Mouse (Mus musculus): ENCODE measurements around the gene Olfr131. TPM values are rescaled to one million over a fixed set of nuclear protein-coding genes. Genes with fewer than 3 reads are reported as not detected.
"Not testable (repeated sequence)": the region's sequence is repeated elsewhere in the genome, so short reads cannot be mapped to it uniquely, and the experiment has no call there.

The Olfr131 gene
- polyA plus RNA-seq (2014; fragmentation: Nextera tagmentation; extraction: Ambion mirVana): not detected in 2 replicates

DNA sequence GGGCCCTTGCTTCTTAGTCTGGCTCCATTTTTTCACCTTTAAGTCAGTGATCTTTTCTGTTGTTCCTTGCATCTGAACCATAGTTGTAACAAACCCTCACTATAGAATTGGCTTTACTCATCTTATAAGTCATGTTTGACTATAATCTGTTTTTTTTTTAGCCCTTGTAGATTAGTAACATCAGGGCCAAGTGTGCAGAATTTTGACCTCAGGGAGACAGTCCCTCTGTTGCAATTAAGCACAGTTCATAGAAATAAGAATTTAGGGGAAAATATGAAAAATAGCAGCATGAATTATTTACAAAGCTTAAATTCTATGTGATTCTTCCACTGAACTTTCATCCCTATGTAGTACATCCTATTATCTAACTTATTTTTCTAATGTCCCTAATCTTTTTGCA lies at the start of gene Olfr131:
Gene Olfr131, minus strand, starts transcription at position 101 of the 400 bp plus-strand sequence.
- Histone ChIP-seq H3K4me3 (ENCODE audit: control insufficient read depth in 1 of 2, insufficient read depth in 1 of 2, low read depth in 1 of 2, low read length in 2 of 2) (no peak within 1 kb of the TSS), H3K27me3 (ENCODE audit: control insufficient read depth, insufficient read depth, low read length) (no peaks in the 10 kb centered on the region), H3K27ac (replicated peaks in 1 of 2; ENCODE audit: control insufficient read depth in 1 of 2, insufficient read depth in 1 of 2, low read depth in 2 of 2, low read length in 2 of 2) (no peak within 1 kb of the TSS), H3K4me1 (ENCODE audit: control insufficient read depth in 2 of 2, insufficient read depth in 2 of 2, low read length in 2 of 2) (no peaks in the 10 kb centered on the region), H3K36me3 (ENCODE audit: control insufficient read depth, insufficient read depth, low read length) (no peaks in the 10 kb centered on the region), H3K9me3 (ENCODE audit: control insufficient read depth, low read length) (0 out of 2 replicates have a peak, but pooled peaks cover 5% of the 10 kb centered on the region), H3K4me2 (ENCODE audit: low read length) (no peak within 1 kb of the TSS), H3K9ac (ENCODE audit: low read length) (no peak within 1 kb of the TSS)
- ATAC-seq (ENCODE audit: insufficient number of reproducible peaks, insufficient read depth, low FRiP score, low read depth): no peak

DNA sequence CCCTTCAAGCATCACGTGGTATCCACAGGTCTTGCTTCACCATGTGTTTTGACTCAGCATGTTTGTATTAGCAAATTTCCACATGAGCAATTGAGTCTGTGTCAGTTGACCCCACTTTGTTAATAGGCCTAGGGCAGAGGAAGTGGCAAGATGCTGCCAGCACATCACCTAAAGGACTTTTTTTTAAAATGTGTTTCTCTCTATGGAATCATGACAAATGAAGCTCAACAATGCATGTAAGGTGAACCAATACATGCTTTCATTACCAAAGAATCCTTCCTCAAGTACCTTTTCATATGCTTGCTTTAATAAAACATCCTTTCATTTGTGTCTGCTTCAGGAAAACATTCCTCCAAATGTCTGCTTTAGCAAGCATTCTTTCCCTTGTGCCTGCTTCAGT lies 45.9 kb upstream of the Olfr131 start, which contains the start of gene Olfr132:
Gene Olfr132, minus strand, starts transcription at position 101 of the 400 bp plus-strand sequence.
- 58% methylated on average over 1 of the region's 1 CpGs for WGBS
- Histone ChIP-seq H3K27me3 (ENCODE audit: control insufficient read depth, insufficient read depth, low read length) (no peaks in the 10 kb centered on the region), H3K4me2 (ENCODE audit: low read length) (no peak within 1 kb of the TSS), H3K4me3 (ENCODE audit: control insufficient read depth in 1 of 2, insufficient read depth in 1 of 2, low read depth in 1 of 2, low read length in 2 of 2) (no peak within 1 kb of the TSS), H3K27ac (replicated peaks in 1 of 2; ENCODE audit: control insufficient read depth in 1 of 2, insufficient read depth in 1 of 2, low read depth in 2 of 2, low read length in 2 of 2) (no peak within 1 kb of the TSS), H3K4me1 (ENCODE audit: control insufficient read depth in 2 of 2, insufficient read depth in 2 of 2, low read length in 2 of 2) (no peaks in the 10 kb centered on the region), H3K9ac (ENCODE audit: low read length) (no peak within 1 kb of the TSS), H3K36me3 (ENCODE audit: control insufficient read depth, insufficient read depth, low read length) (no peaks in the 10 kb centered on the region), H3K9me3 (ENCODE audit: control insufficient read depth, low read length) (no peaks in the 10 kb centered on the region)
- ATAC-seq (ENCODE audit: insufficient number of reproducible peaks, insufficient read depth, low FRiP score, low read depth): no peak

DNA sequence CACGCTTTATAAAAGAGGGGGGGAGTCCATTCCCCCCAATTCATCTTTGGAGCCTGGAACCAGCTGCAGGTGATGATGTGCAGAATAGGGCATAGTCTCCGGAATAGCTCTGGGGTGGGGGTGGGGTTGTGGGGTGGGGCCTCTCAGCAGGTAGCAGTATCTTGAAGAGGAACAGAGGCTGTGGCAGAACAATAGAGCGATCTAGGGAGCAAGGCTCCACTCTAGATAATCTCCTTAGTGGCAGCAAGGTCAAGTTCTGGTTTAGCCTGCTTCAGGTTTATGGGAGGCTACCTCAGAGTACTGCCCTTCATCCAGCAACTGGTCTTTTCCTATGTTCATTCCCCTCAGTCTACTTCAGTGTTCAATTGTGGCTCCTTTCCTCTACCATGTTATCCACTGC lies 36.9 kb upstream of the Olfr131 start:
- H3K4me1 ChIP-seq (ENCODE audit: control insufficient read depth in 2 of 2, insufficient read depth in 2 of 2, low read length in 2 of 2); ATAC-seq (ENCODE audit: insufficient number of reproducible peaks, insufficient read depth, low FRiP score, low read depth); H3K4me3 ChIP-seq (ENCODE audit: control insufficient read depth in 1 of 2, insufficient read depth in 1 of 2, low read depth in 1 of 2, low read length in 2 of 2); H3K36me3 ChIP-seq (ENCODE audit: control insufficient read depth, insufficient read depth, low read length); H3K9ac ChIP-seq (ENCODE audit: low read length); H3K4me2 ChIP-seq (ENCODE audit: low read length); H3K27ac ChIP-seq (replicated peaks in 1 of 2; ENCODE audit: control insufficient read depth in 1 of 2, insufficient read depth in 1 of 2, low read depth in 2 of 2, low read length in 2 of 2); H3K9me3 ChIP-seq (ENCODE audit: control insufficient read depth, low read length); H3K27me3 ChIP-seq (ENCODE audit: control insufficient read depth, insufficient read depth, low read length): not testable (repeated sequence)
- 72% methylated on average over 3 of the region's 3 CpGs for WGBS

DNA sequence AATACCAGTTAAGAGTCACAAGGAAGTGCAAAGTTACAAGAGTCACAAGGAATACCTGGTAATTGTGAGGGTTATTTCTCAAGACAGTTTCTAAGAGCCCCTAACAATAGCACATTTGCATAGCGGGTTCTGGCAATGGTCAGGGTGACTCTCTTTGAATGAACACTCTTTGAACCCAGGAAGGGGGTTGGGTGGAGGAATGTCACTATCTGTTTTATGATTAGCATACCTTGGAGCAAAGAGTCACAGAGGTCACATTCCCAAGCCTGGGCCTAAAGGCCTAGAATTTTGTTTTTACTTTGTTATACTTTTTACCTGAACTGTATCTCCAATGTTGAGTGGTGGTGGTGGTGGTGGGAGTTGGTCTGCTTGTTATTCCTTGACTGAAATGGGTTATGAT lies 35.7 kb upstream of the Olfr131 start:
- not testable (repeated sequence) for ATAC-seq (ENCODE audit: insufficient number of reproducible peaks, insufficient read depth, low FRiP score, low read depth); H3K27me3 ChIP-seq (ENCODE audit: control insufficient read depth, insufficient read depth, low read length); H3K9ac ChIP-seq (ENCODE audit: low read length); H3K27ac ChIP-seq (replicated peaks in 1 of 2; ENCODE audit: control insufficient read depth in 1 of 2, insufficient read depth in 1 of 2, low read depth in 2 of 2, low read length in 2 of 2); H3K4me2 ChIP-seq (ENCODE audit: low read length); H3K36me3 ChIP-seq (ENCODE audit: control insufficient read depth, insufficient read depth, low read length); H3K4me1 ChIP-seq (ENCODE audit: control insufficient read depth in 2 of 2, insufficient read depth in 2 of 2, low read length in 2 of 2); H3K9me3 ChIP-seq (ENCODE audit: control insufficient read depth, low read length); H3K4me3 ChIP-seq (ENCODE audit: control insufficient read depth in 1 of 2, insufficient read depth in 1 of 2, low read depth in 1 of 2, low read length in 2 of 2)
- 38% methylated on average over 1 of the region's 1 CpGs for WGBS

DNA sequence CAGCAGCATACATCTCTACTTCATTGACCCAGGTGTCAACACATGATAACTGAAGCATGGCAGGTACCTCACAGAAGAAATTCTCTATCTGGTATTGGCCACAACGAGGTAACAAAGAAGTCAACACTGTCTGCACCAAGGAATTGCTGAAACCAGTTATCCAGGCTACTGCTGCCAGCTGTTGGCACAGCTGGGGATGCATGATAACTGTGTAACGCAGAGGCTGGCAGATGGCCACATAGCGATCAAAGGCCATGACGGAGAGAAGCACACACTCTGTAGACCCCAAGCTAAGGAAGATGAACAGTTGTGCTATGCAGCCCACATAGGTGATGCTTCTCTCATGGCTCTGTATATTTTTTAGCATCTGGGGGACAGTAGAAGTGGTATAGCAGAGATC lies 6.1 kb downstream of the Olfr131 start:
- H3K4me3 ChIP-seq (ENCODE audit: control insufficient read depth in 1 of 2, insufficient read depth in 1 of 2, low read depth in 1 of 2, low read length in 2 of 2): no peak overlapping the region
- WGBS: 79% methylated on average over 4 of the region's 4 CpGs
- no peak for ATAC-seq (ENCODE audit: insufficient number of reproducible peaks, insufficient read depth, low FRiP score, low read depth)
- H3K4me1 ChIP-seq (ENCODE audit: control insufficient read depth in 2 of 2, insufficient read depth in 2 of 2, low read length in 2 of 2): no peaks in the 10 kb centered on the region
- no peak overlapping the region for H3K27ac ChIP-seq (replicated peaks in 1 of 2; ENCODE audit: control insufficient read depth in 1 of 2, insufficient read depth in 1 of 2, low read depth in 2 of 2, low read length in 2 of 2)
- H3K36me3 ChIP-seq (ENCODE audit: control insufficient read depth, insufficient read depth, low read length): no peaks in the 10 kb centered on the region
- H3K9ac ChIP-seq (ENCODE audit: low read length): no peak overlapping the region
- H3K27me3 ChIP-seq (ENCODE audit: control insufficient read depth, insufficient read depth, low read length): no peaks in the 10 kb centered on the region
- no peak overlapping the region for H3K4me2 ChIP-seq (ENCODE audit: low read length)
- H3K9me3 ChIP-seq (ENCODE audit: control insufficient read depth, low read length): 0 out of 2 replicates have a peak, but pooled peaks cover 5% of the 10 kb centered on the region

DNA sequence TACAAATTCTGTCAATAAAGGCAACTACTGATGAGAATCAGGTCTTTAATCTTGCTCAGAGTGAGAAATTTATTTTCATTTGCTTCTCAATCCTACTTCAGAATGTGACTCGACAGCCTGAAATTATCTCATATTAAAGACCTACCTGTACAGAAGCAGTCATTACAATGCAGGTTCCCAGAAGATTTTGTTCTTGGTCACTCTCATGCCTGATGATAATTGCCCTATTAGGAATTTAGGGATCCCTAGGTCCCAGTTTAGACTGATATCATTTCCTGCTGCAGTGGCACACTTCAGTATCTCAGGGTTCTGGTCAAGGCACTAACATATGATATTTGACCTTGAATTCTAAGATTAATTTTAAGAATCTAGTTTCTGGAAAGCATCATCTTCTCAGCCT lies 24.9 kb downstream of the Olfr131 start, which contains the start of gene Olfr130:
Gene Olfr130, plus strand, starts transcription at position 301 of the 400 bp plus-strand sequence.
- no peak within 1 kb of the TSS for H3K9ac ChIP-seq (ENCODE audit: low read length)
- 72% methylated on average over 1 of the region's 1 CpGs for WGBS
- H3K4me1 ChIP-seq (ENCODE audit: control insufficient read depth in 2 of 2, insufficient read depth in 2 of 2, low read length in 2 of 2): no peaks in the 10 kb centered on the region
- H3K9me3 ChIP-seq (ENCODE audit: control insufficient read depth, low read length): no peaks in the 10 kb centered on the region
- H3K36me3 ChIP-seq (ENCODE audit: control insufficient read depth, insufficient read depth, low read length): no peaks in the 10 kb centered on the region
- H3K4me3 ChIP-seq (ENCODE audit: control insufficient read depth in 1 of 2, insufficient read depth in 1 of 2, low read depth in 1 of 2, low read length in 2 of 2): no peak within 1 kb of the TSS
- H3K27ac ChIP-seq (replicated peaks in 1 of 2; ENCODE audit: control insufficient read depth in 1 of 2, insufficient read depth in 1 of 2, low read depth in 2 of 2, low read length in 2 of 2): no peak within 1 kb of the TSS
- ATAC-seq (ENCODE audit: insufficient number of reproducible peaks, insufficient read depth, low FRiP score, low read depth): no peak
- H3K27me3 ChIP-seq (ENCODE audit: control insufficient read depth, insufficient read depth, low read length): no peaks in the 10 kb centered on the region
- H3K4me2 ChIP-seq (ENCODE audit: low read length): no peak within 1 kb of the TSS

DNA sequence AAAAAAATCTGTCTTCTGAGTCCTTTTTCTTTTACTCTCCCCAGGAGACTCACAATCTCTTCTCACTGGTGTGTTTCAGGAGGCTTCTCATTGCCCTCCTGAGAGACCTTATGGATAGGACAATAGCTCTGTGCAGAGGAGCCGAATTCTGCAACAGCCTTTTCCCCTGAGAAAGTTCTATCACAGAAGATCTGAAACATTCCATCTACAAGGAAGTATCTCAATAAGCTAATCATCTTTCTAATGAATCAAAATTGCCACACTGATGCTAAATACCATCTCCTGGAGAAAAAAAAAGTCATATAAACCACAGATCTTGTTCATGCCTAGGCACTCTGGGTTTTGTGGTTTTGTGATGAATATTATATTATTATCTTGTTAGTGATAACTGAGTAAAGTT lies 28.5 kb downstream of the Olfr131 start, which contains the start of gene Olfr129:
Gene Olfr129, minus strand, starts transcription at position 101 of the 400 bp plus-strand sequence.
- no peak within 1 kb of the TSS for H3K4me2 ChIP-seq (ENCODE audit: low read length)
- H3K36me3 ChIP-seq (ENCODE audit: control insufficient read depth, insufficient read depth, low read length): no peaks in the 10 kb centered on the region
- ATAC-seq (ENCODE audit: insufficient number of reproducible peaks, insufficient read depth, low FRiP score, low read depth): no peak
- H3K27me3 ChIP-seq (ENCODE audit: control insufficient read depth, insufficient read depth, low read length): no peaks in the 10 kb centered on the region
- H3K27ac ChIP-seq (replicated peaks in 1 of 2; ENCODE audit: control insufficient read depth in 1 of 2, insufficient read depth in 1 of 2, low read depth in 2 of 2, low read length in 2 of 2): no peak within 1 kb of the TSS
- H3K4me1 ChIP-seq (ENCODE audit: control insufficient read depth in 2 of 2, insufficient read depth in 2 of 2, low read length in 2 of 2): no peaks in the 10 kb centered on the region
- H3K9ac ChIP-seq (ENCODE audit: low read length): no peak within 1 kb of the TSS
- WGBS: 62% methylated on average over 1 of the region's 1 CpGs
- peaks cover under 1% of the 10 kb centered on the region; the same call in 1 of the 2 replicates for H3K9me3 ChIP-seq (ENCODE audit: control insufficient read depth, low read length)
- no peak within 1 kb of the TSS for H3K4me3 ChIP-seq (ENCODE audit: control insufficient read depth in 1 of 2, insufficient read depth in 1 of 2, low read depth in 1 of 2, low read length in 2 of 2)
